Mouse (Mus musculus) heart, embryonic 14.5 days (tissue): ENCODE measurements at regions not wholly inside any gene's neighbourhood (a gene's known extent, or its start where the extent isn't known, plus 50 kb on each side); places are given as distances from the start of the nearest gene placed in this dataset.

ENCODE experiments used
- ATAC-seq: fragments of 200-750 bp; cut with Nextera tagmentation; 2 replicates; pipeline ENCODE4 v1.8.0; 2017; ENCODE audit warnings: low read depth, moderate TSS enrichment; ENCODE audit not compliant: insufficient number of reproducible peaks, insufficient read depth, low FRiP score
- H3K27ac ChIP-seq, 2 experiments: fragments of 200-500 bp in 1 of 2; fragments of 300-500 bp in 1 of 2; sonication (generic) in 1 of 2; replicated peaks in 1 of 2; 2 replicates each; pipeline ENCODE4 v1.5.1; 2012 to 2014; ENCODE audit warnings: low read depth in 2 of 2, low read length in 2 of 2, control low read depth in 1 of 2, mild to moderate bottlenecking in 1 of 2, mixed read lengths in 1 of 2; ENCODE audit not compliant: control insufficient read depth in 1 of 2, insufficient read depth in 1 of 2
- H3K27me3 ChIP-seq: fragments of 300-500 bp; sonication (generic); 2 replicates; pipeline ENCODE4 v1.6.1; 2014; ENCODE audit warnings: mild to moderate bottlenecking, low read length, control low read depth; ENCODE audit not compliant: control insufficient read depth, insufficient read depth
- H3K36me3 ChIP-seq: fragments of 300-500 bp; sonication (generic); 2 replicates; pipeline ENCODE4 v1.6.1; 2014; ENCODE audit warnings: mild to moderate bottlenecking, control low read depth, low read length, mixed read lengths; ENCODE audit not compliant: control insufficient read depth, insufficient read depth
- H3K4me1 ChIP-seq, 2 experiments: fragments of 200-500 bp in 1 of 2; fragments of 300-500 bp in 1 of 2; sonication (generic) in 1 of 2; 2 replicates each; pipeline ENCODE4 v1.6.1; 2012 to 2014; ENCODE audit warnings: low read length in 2 of 2, control low read depth in 1 of 2, mixed read lengths in 1 of 2; ENCODE audit not compliant: control insufficient read depth in 2 of 2, insufficient read depth in 2 of 2
- H3K4me2 ChIP-seq: fragments of 300-500 bp; sonication (generic); 2 replicates; pipeline ENCODE4 v1.6.1; 2014; ENCODE audit warnings: mild to moderate bottlenecking, low read length
- H3K4me3 ChIP-seq, 2 experiments: fragments of 200-500 bp in 1 of 2; fragments of 300-500 bp in 1 of 2; sonication (generic) in 1 of 2; 2 replicates each; pipeline ENCODE4 v1.5.1; 2012 to 2014; ENCODE audit warnings: low read length in 2 of 2, mild to moderate bottlenecking in 2 of 2, control low read depth in 1 of 2, low read depth in 1 of 2, moderate library complexity in 1 of 2; ENCODE audit not compliant: control insufficient read depth in 1 of 2, insufficient read depth in 1 of 2
- H3K9ac ChIP-seq: fragments of 300-500 bp; sonication (generic); 2 replicates; pipeline ENCODE4 v1.6.1; 2014; ENCODE audit warnings: mild to moderate bottlenecking, low read length
- H3K9me3 ChIP-seq: fragments of 300-500 bp; sonication (generic); 2 replicates; pipeline ENCODE4 v1.6.1; 2016; ENCODE audit warnings: low read length, control low read depth; ENCODE audit not compliant: control insufficient read depth
- WGBS: fragments of 180-500 bp; shearing (Covaris S2); extraction: QIAGEN DNeasy Blood & Tissue Kit; methylation state at CpG from one replicate; pipeline ENCODE4 v1.1.7; 2014; 5-methylcytosine and 5-hydroxymethylcytosine counted together

DNA sequence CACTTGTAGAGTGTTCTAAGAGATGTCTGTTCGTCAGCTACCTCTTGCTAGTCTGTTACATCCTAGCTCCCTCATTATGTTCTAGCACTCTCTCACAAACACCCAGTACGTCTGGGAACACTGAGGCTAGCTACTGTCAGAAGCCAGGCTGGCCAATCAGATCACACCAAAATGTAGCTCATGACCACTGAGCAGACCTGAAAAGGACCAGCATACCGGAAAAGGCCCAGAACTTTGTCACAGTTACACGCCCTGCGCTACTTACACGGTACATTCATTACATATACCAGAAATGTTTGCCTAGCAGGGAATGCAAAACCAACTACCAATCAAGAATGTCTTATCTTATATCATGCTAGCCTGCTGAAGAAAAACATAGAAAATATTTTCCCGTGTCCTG, 216.5 kb upstream of the Foxq1 start:
- H3K4me3 ChIP-seq: no peak overlapping the region
- no peak overlapping the region for H3K27ac ChIP-seq
- 81% methylated on average over 7 of the region's 7 CpGs for WGBS
- H3K4me2 ChIP-seq: no peak overlapping the region
- no peak overlapping the region for H3K9ac ChIP-seq
- H3K36me3 ChIP-seq: no peaks in the 10 kb centered on the region
- no peaks in the 10 kb centered on the region for H3K9me3 ChIP-seq
- no peaks in the 10 kb centered on the region for H3K4me1 ChIP-seq
- ATAC-seq: no peak
- no peaks in the 10 kb centered on the region for H3K27me3 ChIP-seq

GRCm38 (mm10) chr13:31339901-31340300, 216.0 kb upstream of the Foxq1 start:
- 83% methylated on average over 2 of the region's 2 CpGs for WGBS
- H3K4me3 ChIP-seq: no peak overlapping the region
- no peak overlapping the region for H3K27ac ChIP-seq
- H3K4me1 ChIP-seq: no peaks in the 10 kb centered on the region
- H3K27me3 ChIP-seq: no peaks in the 10 kb centered on the region
- ATAC-seq: no peak
- H3K9ac ChIP-seq: no peak overlapping the region
- no peak overlapping the region for H3K4me2 ChIP-seq
- H3K9me3 ChIP-seq: no peaks in the 10 kb centered on the region
- no peaks in the 10 kb centered on the region for H3K36me3 ChIP-seq

DNA sequence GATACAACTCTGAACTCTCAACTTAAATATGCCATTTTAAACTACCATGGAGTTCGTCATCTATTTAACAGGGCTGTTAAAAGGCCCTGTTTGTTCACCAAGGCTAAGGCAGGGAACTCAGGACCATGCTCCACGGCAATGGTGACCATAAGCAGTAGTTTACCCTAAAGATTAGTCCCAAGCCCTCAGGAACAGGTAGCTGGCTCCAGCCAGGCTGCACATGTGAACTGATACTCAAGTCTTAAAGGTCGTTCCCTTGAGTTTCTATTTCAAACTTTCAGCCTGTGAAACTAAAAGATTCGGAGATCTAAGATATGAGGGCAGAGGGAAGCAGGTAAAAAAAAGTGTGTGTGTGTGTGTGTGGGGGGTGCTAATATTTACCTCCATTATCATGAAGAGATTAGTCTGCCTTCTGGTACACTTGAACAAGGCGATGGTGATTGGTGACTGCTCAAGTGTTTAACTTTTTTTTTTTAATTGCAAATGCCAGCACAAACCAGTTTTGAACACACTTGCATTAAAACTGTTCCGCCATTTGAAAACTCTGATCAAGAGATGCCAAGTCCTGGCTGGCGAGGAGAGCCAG, 215.5 kb upstream of the Foxq1 start:
- H3K4me1 ChIP-seq: no peaks in the 10 kb centered on the region
- no peak for ATAC-seq
- H3K4me2 ChIP-seq: no peak overlapping the region
- H3K4me3 ChIP-seq: no peak overlapping the region
- H3K27ac ChIP-seq: no peak overlapping the region
- H3K9ac ChIP-seq: no peak overlapping the region
- no peaks in the 10 kb centered on the region for H3K36me3 ChIP-seq
- 72% methylated on average over 7 of the region's 7 CpGs for whole genome bisulfite sequencing
- no peaks in the 10 kb centered on the region for H3K27me3 ChIP-seq
- no peaks in the 10 kb centered on the region for H3K9me3 ChIP-seq

GRCm38 (mm10) chr13:31341282-31342100, 214.4 kb upstream of the Foxq1 start:
- no peaks in the 10 kb centered on the region for H3K36me3 ChIP-seq
- H3K4me1 ChIP-seq: no peaks in the 10 kb centered on the region
- ATAC-seq: no peak
- WGBS: 76% methylated on average over 15 of the region's 15 CpGs
- H3K9me3 ChIP-seq: no peaks in the 10 kb centered on the region
- H3K27me3 ChIP-seq: no peaks in the 10 kb centered on the region
- H3K4me2 ChIP-seq: no peak overlapping the region
- no peak overlapping the region for H3K27ac ChIP-seq
- H3K4me3 ChIP-seq: no peak overlapping the region
- no peak overlapping the region for H3K9ac ChIP-seq

DNA sequence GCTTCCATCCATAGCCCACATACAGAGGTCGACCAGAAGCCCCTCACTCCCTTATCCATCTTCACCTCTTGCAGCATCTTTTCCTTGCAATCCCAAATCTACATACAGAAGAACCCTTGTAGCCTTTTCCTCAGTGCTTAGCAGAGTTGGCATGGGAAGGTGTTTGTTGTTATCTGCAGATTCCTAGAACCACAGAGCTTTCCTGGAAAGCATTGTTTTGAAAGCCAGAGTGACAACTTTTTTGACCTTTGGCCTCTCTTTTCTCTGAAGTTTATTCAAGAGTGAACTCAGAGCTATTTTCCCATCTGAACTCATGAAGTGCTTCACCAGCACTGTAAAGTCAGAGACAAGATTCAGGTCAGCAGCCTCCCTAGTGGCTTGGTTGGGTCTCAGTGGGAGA, 209.7 kb upstream of the Foxq1 start:
- H3K9me3 ChIP-seq: no peaks in the 10 kb centered on the region
- H3K27me3 ChIP-seq: no peaks in the 10 kb centered on the region
- no peaks in the 10 kb centered on the region for H3K36me3 ChIP-seq
- no peak overlapping the region for H3K4me2 ChIP-seq
- H3K27ac ChIP-seq: no peak overlapping the region
- H3K4me1 ChIP-seq: peaks cover 0 to 3% of the 10 kb centered on the region in 2 experiments; a peak in 2 of 4 replicates
- no peak for ATAC-seq
- no peak overlapping the region for H3K4me3 ChIP-seq
- WGBS: 40% methylated on average over 1 of the region's 1 CpGs
- no peak overlapping the region for H3K9ac ChIP-seq

DNA sequence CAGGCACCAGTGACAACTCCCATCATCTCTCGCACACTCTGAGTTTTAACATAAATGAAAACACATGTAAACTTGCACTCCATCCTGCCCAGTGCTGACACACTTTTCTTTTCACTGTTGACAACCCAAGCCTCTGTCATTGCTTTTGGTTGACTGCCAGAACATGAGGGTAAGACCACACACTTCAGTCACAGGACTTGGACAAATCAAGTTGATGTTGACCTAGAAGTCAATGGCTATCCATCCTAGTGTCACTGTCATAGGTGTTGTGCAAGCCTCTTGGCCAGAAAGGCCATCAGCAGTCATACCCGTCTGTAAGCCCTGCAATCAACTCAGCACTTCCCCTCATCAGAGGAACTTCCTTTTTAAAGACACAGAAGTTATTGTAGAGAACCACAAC, 208.9 kb upstream of the Foxq1 start:
- 68% methylated on average over 2 of the region's 2 CpGs for WGBS
- ATAC-seq: no peak
- no peaks in the 10 kb centered on the region for H3K9me3 ChIP-seq

DNA sequence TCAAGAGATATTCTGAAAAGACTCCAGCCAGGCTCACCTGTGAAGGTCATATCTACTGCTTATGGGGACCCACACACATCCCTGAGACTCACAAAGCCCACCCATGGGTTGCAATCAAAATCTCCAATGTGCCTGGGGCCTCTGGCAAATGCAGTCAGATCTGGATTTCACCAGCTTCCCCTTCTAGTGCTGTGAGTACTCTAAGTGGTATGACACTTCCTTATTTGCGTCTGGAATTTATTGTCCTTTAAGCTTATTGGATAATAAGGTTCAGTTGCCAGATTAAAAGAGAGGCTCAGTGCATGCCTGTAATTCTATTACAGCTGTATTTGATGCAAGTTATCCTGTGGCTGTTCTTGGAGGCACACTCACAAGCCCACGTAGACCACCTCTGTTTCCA, 206.3 kb upstream of the Foxq1 start:
- Histone ChIP-seq H3K9ac (no peak overlapping the region), H3K9me3 (no peaks in the 10 kb centered on the region), H3K4me2 (no peak overlapping the region), H3K27me3 (no peaks in the 10 kb centered on the region; the same call in 1 of the 2 replicates), H3K27ac (no peak overlapping the region), H3K36me3 (no peaks in the 10 kb centered on the region), H3K4me1 (peaks cover 0 to 3% of the 10 kb centered on the region in 2 experiments; a peak in 2 of 4 replicates), H3K4me3 (no peak overlapping the region)
- no peak for ATAC-seq
- 46% methylated on average over 2 of the region's 2 CpGs for WGBS

More for the DNA sequence above, 208.9 kb upstream of the Foxq1 start:
- no peak overlapping the region for H3K27ac ChIP-seq
- H3K36me3 ChIP-seq: no peaks in the 10 kb centered on the region
- no peak overlapping the region for H3K4me3 ChIP-seq
- H3K27me3 ChIP-seq: no peaks in the 10 kb centered on the region
- H3K4me2 ChIP-seq: no peak overlapping the region
- no peak overlapping the region for H3K9ac ChIP-seq
- H3K4me1 ChIP-seq: peaks cover 0 to 3% of the 10 kb centered on the region in 2 experiments; a peak in 2 of 4 replicates
